Mouse (Mus musculus) liver, embryonic 11.5 days (tissue): ENCODE measurements at regions not wholly inside any gene's neighbourhood (a gene's known extent, or its start where the extent isn't known, plus 50 kb on each side); places are given as distances from the start of the nearest gene placed in this dataset.

Experiments used
- ATAC-seq: fragments of 200-750 bp; cut with Nextera tagmentation; replicated peaks from 2 replicates; pipeline ENCODE4 v1.8.0; 2017; ENCODE audit warnings: moderate number of reproducible peaks, mild to moderate bottlenecking, moderate TSS enrichment, moderate library complexity; ENCODE audit not compliant: low FRiP score
- DNase-seq: peaks from one replicate; pipeline ENCODE4 v3.0.0-alpha.2; 2017; ENCODE audit warnings: low spot score
- H3K27ac ChIP-seq: fragments of 300-500 bp; sonication (generic); 2 replicates; pipeline ENCODE4 v1.5.1; 2014; ENCODE audit warnings: mild to moderate bottlenecking, low read depth, low read length, control low read depth
- H3K27me3 ChIP-seq: fragments of 300-500 bp; sonication (generic); replicated peaks from 2 replicates; pipeline ENCODE4 v1.6.1; 2014; ENCODE audit warnings: low read length, mixed read lengths; ENCODE audit not compliant: control insufficient read depth, insufficient read depth
- H3K36me3 ChIP-seq: fragments of 300-500 bp; sonication (generic); 2 replicates; pipeline ENCODE4 v1.6.1; 2014; ENCODE audit warnings: mild to moderate bottlenecking, low read length, moderate library complexity, mixed read lengths; ENCODE audit not compliant: control insufficient read depth, insufficient read depth
- H3K4me1 ChIP-seq: fragments of 300-500 bp; sonication (generic); replicated peaks from 2 replicates; pipeline ENCODE4 v1.6.1; 2014; ENCODE audit warnings: low read length, mixed read lengths; ENCODE audit not compliant: control insufficient read depth, insufficient read depth
- H3K4me2 ChIP-seq: fragments of 300-500 bp; sonication (generic); 2 replicates; pipeline ENCODE4 v1.6.1; 2014; ENCODE audit warnings: mild to moderate bottlenecking, control low read depth, moderate library complexity
- H3K4me3 ChIP-seq: fragments of 300-500 bp; sonication (generic); 2 replicates; pipeline ENCODE4 v1.5.1; 2014; ENCODE audit warnings: low read depth, low read length, control low read depth
- H3K9ac ChIP-seq: fragments of 300-500 bp; sonication (generic); 2 replicates; pipeline ENCODE4 v1.6.1; 2014; ENCODE audit warnings: low read depth, low read length, control low read depth
- H3K9me3 ChIP-seq: fragments of 300-500 bp; sonication (generic); 2 replicates; pipeline ENCODE4 v1.6.1; 2016; ENCODE audit warnings: low read length, inconsistent platforms, mixed read lengths; ENCODE audit not compliant: control insufficient read depth
- WGBS: fragments of 180-500 bp; shearing (Covaris S2); extraction: QIAGEN DNeasy Blood & Tissue Kit; methylation state at CpG from one replicate; pipeline ENCODE4 v1.1.7; 2014; 5-methylcytosine and 5-hydroxymethylcytosine counted together

- Histone ChIP-seq H3K4me2 (no peak overlapping the region), H3K9me3 (no peaks in the 10 kb centered on the region), H3K4me3 (no peak overlapping the region), H3K4me1 (no peaks in the 10 kb centered on the region), H3K36me3 (no peaks in the 10 kb centered on the region), H3K27ac (no peak overlapping the region), H3K9ac (no peak overlapping the region), H3K27me3 (no peaks in the 10 kb centered on the region)
- WGBS: 23% methylated on average over 1 of the region's 1 CpGs
- no peak for DNase-seq
- ATAC-seq: no peak
Observed at GRCm38 (mm10) chr11:39350616-39351015, 1344.4 kb downstream of the Mat2b start.
